Mouse (Mus musculus) neutrophil, adult 5-6 weeks (primary cell): ENCODE data around the gene Zswim4. TPM values are rescaled to one million over a fixed set of nuclear protein-coding genes. Genes with fewer than 3 reads are reported as not detected.

ENCODE experiments used
- ATAC-seq: fragments of 151-379, 151-347 bp; 2 replicates; pipeline ENCODE4 v1.8.0; 2017; ENCODE audit warnings: mild to moderate bottlenecking, moderate TSS enrichment; ENCODE audit not compliant: insufficient number of reproducible peaks, poor library complexity, low FRiP score, severe bottlenecking; ENCODE audit errors: extremely low read depth
- total RNA-seq: library from RNA; stranded (forward); fragments of 200-1000 nt; gene quantifications from 2 replicates; pipeline ENCODE4 v1.2.3, GENCODE M21; 2017

Gene Zswim4
- total RNA-seq, 1 experiment from 2014 or later = 28.4 TPM

- ATAC-seq = peak; percentile 30
These were observed 33.6 kb downstream of the Zswim4 start for GRCm38 (mm10) chr8:84202938-84203917.

GRCm38 (mm10) chr8:84202466-84202865 is 34.4 kb downstream of the Zswim4 start:
- peak; percentile 15; the same call in 1 of the 2 replicates for ATAC-seq

DNA sequence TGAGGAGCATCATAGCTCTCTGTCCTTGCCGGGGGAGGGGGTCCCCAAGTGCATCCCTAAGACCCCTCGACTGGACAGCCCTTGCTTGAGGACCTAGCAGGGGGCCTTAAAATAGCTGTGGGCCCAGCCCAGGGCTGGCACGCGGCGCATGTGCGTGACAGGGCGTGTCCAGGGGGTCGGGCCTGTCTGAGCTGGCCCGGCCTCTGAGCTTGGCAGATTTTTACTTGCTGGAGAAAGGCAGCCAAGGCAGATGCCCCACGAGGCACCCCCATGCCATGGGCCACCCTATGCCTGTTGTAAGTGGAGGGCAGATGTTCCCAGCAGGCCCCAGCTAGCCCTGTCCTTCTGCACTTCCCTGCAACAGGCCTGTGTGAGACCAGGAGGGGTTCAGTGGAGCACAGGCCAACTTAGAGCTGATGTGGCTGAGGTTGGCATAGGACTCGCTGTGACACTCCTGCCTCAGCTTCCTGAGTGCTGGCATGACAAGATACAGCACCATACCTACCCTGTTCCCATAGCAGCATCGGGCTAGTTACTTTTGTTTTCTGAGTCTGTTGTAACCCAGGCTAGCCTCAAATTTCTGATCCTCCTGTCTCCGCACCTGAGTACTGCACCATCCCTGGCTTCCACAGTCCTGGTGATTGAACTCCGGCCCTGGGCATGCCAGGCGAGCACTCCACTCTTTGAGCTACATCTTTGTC is 35.2 kb downstream of the Zswim4 start:
- ATAC-seq = no peak

DNA sequence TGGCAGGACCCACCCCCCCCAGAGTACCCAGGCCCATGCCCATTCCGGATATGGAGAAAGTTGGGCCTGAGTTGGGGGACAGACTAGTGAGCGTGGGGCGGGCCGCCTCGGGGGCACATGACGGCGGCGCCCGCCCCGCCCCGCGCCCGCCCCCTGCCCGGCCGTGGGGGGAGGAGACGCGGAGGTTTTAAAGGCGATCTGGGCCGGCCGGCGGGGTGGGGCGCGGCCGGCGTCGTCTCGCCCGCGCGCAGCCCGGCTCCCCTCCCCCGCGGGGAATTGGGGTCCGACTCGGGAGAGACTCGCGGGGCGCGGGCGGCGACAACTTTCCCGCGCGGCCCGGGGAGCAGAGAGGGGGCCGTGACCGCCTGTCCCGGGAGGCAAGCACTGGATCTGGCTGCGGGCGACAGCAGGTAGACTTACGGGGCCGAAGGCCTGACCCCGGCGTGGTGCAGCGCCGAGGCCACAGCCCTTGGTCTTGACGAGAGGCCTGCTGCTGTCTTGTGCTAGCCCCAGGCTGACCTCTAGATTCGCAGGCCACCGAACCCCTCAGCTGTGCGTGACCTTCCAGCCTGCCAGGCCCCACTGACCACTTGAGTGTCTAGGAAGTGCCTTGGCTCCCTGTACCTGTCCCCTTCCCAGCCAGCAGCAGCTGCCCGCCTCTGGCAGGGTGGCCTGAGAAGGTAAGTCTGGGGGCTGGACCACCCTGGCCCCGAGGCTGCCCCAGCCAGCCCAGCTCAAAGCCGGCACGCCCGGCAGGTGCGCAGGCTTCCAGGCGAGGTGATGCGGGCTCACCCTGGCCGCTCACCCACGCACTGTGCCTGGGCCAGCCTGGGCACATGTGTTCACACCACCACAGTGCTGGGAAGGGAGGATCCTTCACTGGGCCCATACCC is 36.0 kb downstream of the Zswim4 start:
- no peak for ATAC-seq

GRCm38 (mm10) chr8:84200126-84200555 is 36.7 kb downstream of the Zswim4 start:
- ATAC-seq = no peak

GRCm38 (mm10) chr8:84199348-84200125 is 37.3 kb downstream of the Zswim4 start:
- no peak for ATAC-seq

DNA sequence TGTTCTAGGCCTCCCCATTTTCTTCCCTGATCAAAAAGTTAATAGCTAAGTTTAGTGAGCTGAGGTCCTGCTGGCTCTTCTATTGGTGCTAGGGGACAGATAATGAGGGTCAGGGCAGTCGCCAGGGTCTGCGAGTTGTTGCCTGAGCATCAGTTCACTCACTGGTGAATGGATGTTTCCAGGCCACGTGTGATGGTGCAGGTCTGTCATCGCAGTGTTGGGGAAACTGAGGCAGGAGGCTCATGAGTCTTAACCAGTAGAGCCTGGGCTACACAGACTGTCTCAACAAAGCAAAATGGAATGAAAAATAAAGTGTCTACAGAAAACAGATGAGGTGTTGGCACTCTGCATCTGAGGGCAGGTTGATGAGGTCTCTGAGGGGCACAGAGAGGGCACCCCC is 38.0 kb downstream of the Zswim4 start:
- ATAC-seq = no peak

DNA sequence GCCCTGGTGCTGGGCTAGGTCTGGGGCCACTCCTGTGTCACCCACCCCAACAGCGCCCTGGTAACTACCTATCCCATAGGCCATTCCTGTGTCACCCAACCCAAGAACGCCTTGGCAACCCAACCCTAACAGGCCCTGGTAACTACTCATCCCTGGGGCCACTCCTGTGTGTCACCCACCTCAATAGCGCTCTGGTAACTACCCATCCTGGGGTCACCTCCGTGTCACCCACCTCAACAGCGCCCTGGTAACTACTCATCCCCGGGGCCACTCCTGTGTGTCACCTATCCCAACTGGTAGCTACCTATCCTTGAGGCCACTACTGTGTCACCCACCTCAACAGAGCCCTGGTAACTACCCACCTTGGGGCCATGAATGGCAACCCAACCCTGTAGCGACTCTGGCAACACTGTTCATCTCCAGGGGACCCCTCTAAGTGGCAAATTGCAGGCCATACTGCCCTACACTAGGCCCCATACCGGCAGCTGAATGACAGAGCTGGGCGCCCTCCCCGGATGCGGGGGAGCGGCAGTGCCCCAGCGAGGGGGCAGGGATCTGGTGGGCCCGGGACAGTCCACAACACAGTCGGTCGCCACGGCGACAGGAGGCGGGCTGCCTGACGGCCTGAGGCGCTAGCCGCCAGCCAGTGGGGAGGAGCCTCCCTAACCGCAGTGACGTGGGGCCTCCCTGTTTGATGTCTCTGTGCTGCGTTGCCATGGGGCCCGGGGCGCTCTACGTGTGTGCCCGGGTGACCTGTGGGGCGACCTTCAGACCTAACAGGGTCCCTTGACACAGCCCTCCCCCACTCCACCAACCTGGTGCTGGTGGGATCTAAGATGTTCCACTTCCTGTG is 38.7 kb downstream of the Zswim4 start:
- ATAC-seq = peak; percentile 72

DNA sequence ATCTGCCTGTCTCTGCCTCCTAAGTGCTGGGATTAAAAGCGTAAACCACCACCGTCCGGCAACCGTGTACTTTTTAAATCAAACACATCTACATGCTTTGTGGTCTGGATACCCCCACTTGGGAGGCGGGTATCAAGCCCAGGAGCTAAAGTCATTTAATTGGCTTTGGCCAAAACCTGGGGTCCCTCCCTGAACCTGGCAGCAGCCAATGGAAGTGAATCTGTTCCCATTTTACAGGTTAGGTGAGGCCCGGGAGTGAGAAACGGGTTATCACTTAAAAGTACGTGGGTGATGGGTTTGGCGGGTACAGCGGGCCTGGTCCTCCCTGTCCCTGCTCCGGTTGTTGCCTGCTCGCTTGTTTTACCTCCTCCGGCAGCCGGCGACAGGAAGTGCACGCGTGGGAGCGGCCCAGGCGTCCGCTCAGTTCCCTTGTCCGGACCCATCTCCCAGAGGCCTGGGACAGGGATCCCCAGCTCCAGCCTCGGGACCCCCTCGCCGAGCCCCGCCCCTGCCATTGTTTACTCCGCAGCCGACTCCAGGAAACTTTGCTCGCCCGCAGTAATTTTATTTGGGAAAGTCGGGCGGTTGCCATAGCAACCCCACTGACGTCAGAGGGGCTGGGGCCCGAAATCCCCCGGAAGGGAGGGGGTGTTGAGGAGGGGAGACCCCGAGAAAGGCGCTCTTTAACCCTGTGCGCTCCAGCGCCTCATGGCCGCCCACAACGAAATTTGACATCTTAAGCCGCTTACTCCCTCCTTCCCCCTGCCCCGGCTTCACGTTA is 39.5 kb downstream of the Zswim4 start:
- ATAC-seq = peak; percentile 7; the same call in 1 of the 2 replicates

- ATAC-seq = no peak
These were observed 42.6 kb downstream of the Zswim4 start for GRCm38 (mm10) chr8:84194224-84194743.

- no peak for ATAC-seq
These were observed 43.3 kb downstream of the Zswim4 start for GRCm38 (mm10) chr8:84193566-84193965.

DNA sequence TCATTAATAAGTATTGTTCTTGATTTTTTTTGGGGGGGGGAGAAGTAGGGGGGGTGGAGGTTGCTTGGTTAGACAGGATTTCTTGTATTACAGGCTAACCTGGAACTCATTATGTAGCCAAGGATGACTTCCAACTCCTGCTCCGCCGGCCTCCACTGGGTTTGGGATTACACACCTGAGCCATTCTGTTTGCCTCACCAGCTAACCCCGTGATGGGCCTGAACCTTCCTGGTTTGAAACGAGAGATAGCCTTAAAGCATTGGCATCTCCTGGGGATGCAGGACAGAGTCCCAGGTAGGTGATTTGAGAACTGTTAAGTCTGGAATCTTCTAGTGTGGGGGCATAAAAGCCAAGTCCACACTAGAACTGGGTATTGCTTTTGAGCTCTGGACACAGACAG is 43.7 kb downstream of the Zswim4 start:
- ATAC-seq = no peak

DNA sequence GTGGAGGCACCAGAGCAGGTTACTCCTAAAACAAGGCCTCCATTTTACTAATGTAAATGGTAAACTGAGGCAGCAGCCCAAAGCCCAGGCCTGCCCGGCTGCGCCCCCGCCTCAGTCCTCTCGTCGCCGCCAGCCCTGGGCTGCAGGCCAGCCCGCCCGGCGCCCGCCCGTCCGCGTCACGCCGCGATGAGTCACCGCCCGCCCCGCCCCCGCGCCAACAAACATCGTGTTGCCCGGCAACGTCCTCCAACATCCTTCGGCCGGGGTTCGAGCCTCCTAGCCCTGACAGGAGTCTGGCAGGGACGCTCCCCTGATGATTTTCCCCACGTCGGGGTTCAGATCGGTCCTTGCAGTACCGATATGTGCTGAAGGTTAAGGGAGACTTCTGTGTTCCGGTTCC is 44.3 kb downstream of the Zswim4 start:
- peak; percentile 42 for ATAC-seq

- ATAC-seq = peak; percentile 78
These were observed 44.8 kb downstream of the Zswim4 start for GRCm38 (mm10) chr8:84192023-84192422.

- no peak for ATAC-seq
These were observed 46.5 kb downstream of the Zswim4 start for GRCm38 (mm10) chr8:84190191-84190867.

DNA sequence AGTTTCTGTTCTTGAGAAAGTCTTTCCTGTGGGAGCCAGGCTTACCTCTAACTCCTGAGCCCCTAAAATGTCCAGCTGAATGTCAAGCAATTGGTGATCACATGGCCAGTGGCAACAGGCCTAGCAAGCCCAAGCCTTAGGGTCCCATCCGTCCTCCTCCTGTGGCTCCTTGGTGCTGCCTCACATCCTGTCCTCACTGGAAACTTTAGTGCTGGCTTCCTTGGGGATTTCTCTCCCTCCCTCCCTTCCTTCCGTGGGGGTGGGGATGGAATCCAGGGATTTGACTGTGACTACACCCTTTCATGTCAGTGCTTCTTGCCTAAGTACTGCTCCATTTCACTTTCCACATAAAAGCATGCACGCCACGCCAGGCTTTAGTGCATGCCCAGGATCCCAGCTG is 47.3 kb downstream of the Zswim4 start:
- no peak for ATAC-seq
